ENCODE assay signal across 22 mouse cellular contexts in the genomic region with DNA sequence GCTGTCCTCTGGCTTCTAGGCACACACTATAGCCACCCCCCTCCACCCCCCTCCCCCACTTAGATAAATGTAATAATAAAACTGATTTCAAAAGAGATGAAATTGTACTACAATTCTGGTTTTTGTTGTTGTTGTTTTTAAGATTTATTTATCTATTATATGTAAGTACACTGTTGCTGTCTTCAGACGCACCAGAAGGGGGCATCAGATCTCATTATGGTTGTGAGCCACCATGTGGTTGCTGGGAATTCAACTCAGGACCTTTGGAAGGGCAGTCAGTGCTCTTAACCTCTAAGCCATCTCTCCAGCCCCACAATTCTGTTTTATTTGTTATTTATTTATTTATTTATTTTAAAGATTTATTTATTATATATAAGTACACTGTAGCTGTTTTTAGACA. TPM values are rescaled to one million over a fixed set of nuclear protein-coding genes. Genes with fewer than 3 reads are reported as not detected.
DNase-seq lines count a peak whose midpoint lies in the region; ATAC-seq and TF ChIP-seq lines count a peak whose summit lies in the region.
"Had no signal": no experiment of that assay in that cellular context is flagged by ENCODE, and none has a peak within 500 bp of the region (broad histone marks: within the 10 kb centered on the region; RNA-seq: fewer than 3 reads in every experiment).

No protein-coding gene starts in this region.

- DNase-seq in liver, postnatal 0 days = no peak
- DNase-seq in liver, embryonic 11.5 days (ENCODE audit: low spot score) = no peak
- peak; percentile 29 for DNase-seq in 416B (ENCODE audit: low read depth)
- DNase-seq in stomach, postnatal 0 days (ENCODE audit: low spot score) = no peak
- DNase-seq in right cerebral cortex, postnatal 10 days (ENCODE audit: low spot score in 2 of 2) = no peak
- DNase-seq: adrenal gland, postnatal 36 days; cerebellum, adult 9-11 months; gastrocnemius, postnatal 36 days; heart, adult 2 months; heart, postnatal 14 days; kidney, adult 11 months; liver; right cerebral cortex, postnatal 14 days had no signal

- no peak overlapping the region for H3K27ac ChIP-seq in liver, postnatal 0 days (ENCODE audit: low read depth)
- no peak overlapping the region for H3K27ac ChIP-seq in liver, embryonic 11.5 days (ENCODE audit: low read depth, low read length)
- H3K27ac ChIP-seq in stomach, postnatal 0 days (replicated peaks) = no peak overlapping the region
- H3K27ac ChIP-seq in neural tube, embryonic 15.5 days (replicated peaks) = no peak overlapping the region
- H3K27ac ChIP-seq: forebrain, embryonic 10.5 days; heart, adult 2 months; heart, embryonic 13.5 days; kidney, embryonic 15.5 days; limb, embryonic 10.5 days; lung, embryonic 15.5 days; macrophage; midbrain, embryonic 12.5 days had no signal

- TF ChIP-seq CTCF in liver, postnatal 0 days (IDR thresholded peaks at IDR 0.05; ENCODE audit: low read depth) = peak; percentile 33
- peak; percentile 32 for TF ChIP-seq CTCF in E14TG2a.4 (conservative IDR thresholded peaks at IDR 0.05; ENCODE audit: low read length)
- TF ChIP-seq CTCF in stomach, postnatal 0 days (IDR thresholded peaks at IDR 0.05; ENCODE audit: low read depth) = peak; percentile 33

- no peaks in the 10 kb centered on the region for H3K9me3 ChIP-seq in liver, postnatal 0 days (ENCODE audit: low read length)
- no peaks in the 10 kb centered on the region for H3K9me3 ChIP-seq in liver, embryonic 11.5 days (ENCODE audit: control insufficient read depth, low read length)
- H3K9me3 ChIP-seq in E14TG2a.4 (ENCODE audit: low read length) = no peaks in the 10 kb centered on the region
- H3K9me3 ChIP-seq in stomach, postnatal 0 days (ENCODE audit: control insufficient read depth, low read length) = no peaks in the 10 kb centered on the region
- no peaks in the 10 kb centered on the region for H3K9me3 ChIP-seq in neural tube, embryonic 15.5 days (replicated peaks)
- H3K9me3 ChIP-seq: forebrain, embryonic 10.5 days; heart, embryonic 13.5 days; kidney, embryonic 15.5 days; limb, embryonic 10.5 days; lung, embryonic 15.5 days; midbrain, embryonic 12.5 days had no signal

- H3K4me1 ChIP-seq in liver, postnatal 0 days (ENCODE audit: insufficient read depth) = peaks cover 5% of the 10 kb centered on the region; the same call in 1 of the 2 replicates
- no peaks in the 10 kb centered on the region for H3K4me1 ChIP-seq in liver, embryonic 11.5 days (replicated peaks; ENCODE audit: control insufficient read depth, insufficient read depth, low read length)
- peaks cover 67% of the 10 kb centered on the region for H3K4me1 ChIP-seq in E14TG2a.4 (replicated peaks; ENCODE audit: low read depth, low read length)
- H3K4me1 ChIP-seq in stomach, postnatal 0 days (replicated peaks; ENCODE audit: control insufficient read depth, insufficient read depth) = no peaks in the 10 kb centered on the region
- peaks cover 7% of the 10 kb centered on the region for H3K4me1 ChIP-seq in neural tube, embryonic 15.5 days

- H3K4me2 ChIP-seq in liver, postnatal 0 days (ENCODE audit: low read depth, low read length) = no peak overlapping the region
- no peak overlapping the region for H3K4me2 ChIP-seq in liver, embryonic 11.5 days
- H3K4me2 ChIP-seq in stomach, postnatal 0 days (replicated peaks; ENCODE audit: low read depth) = no peak overlapping the region
- H3K4me2 ChIP-seq in neural tube, embryonic 15.5 days = no peak overlapping the region
- H3K4me2 ChIP-seq: heart, embryonic 13.5 days; kidney, embryonic 15.5 days; lung, embryonic 15.5 days; midbrain, embryonic 12.5 days had no signal

- TF ChIP-seq EP300 in liver, postnatal 0 days (IDR thresholded peaks at IDR 0.05; ENCODE audit: low read depth) = no peak
- TF ChIP-seq EP300 in stomach, postnatal 0 days (optimal IDR thresholded peaks at IDR 0.05) = no peak

- no peak for ATAC-seq in liver, postnatal 0 days
- ATAC-seq in liver, embryonic 11.5 days (replicated peaks; ENCODE audit: low FRiP score) = no peak
- ATAC-seq in stomach, postnatal 0 days (ENCODE audit: low FRiP score, low TSS enrichment) = no peak
- ATAC-seq in neural tube, embryonic 15.5 days (ENCODE audit: low FRiP score) = no peak

- no peaks in the 10 kb centered on the region for H3K27me3 ChIP-seq in liver, postnatal 0 days (ENCODE audit: insufficient read depth, low read length)
- H3K27me3 ChIP-seq in liver, embryonic 11.5 days (replicated peaks; ENCODE audit: control insufficient read depth, insufficient read depth, low read length) = no peaks in the 10 kb centered on the region
- H3K27me3 ChIP-seq in E14TG2a.4 (ENCODE audit: insufficient read depth, low read length) = no peaks in the 10 kb centered on the region
- H3K27me3 ChIP-seq in stomach, postnatal 0 days (ENCODE audit: control insufficient read depth, insufficient read depth, low read length) = no peaks in the 10 kb centered on the region
- H3K27me3 ChIP-seq in neural tube, embryonic 15.5 days (replicated peaks) = no peaks in the 10 kb centered on the region
- H3K27me3 ChIP-seq: heart, embryonic 13.5 days; kidney, embryonic 15.5 days; lung, embryonic 15.5 days; midbrain, embryonic 12.5 days had no signal

- no peak overlapping the region for H3K9ac ChIP-seq in liver, postnatal 0 days (replicated peaks)
- H3K9ac ChIP-seq in liver, embryonic 11.5 days (ENCODE audit: low read depth, low read length) = no peak overlapping the region
- no peak overlapping the region for H3K9ac ChIP-seq in stomach, postnatal 0 days (ENCODE audit: low read length)
- H3K9ac ChIP-seq in neural tube, embryonic 15.5 days (replicated peaks) = no peak overlapping the region
- H3K9ac ChIP-seq: heart, embryonic 13.5 days; kidney, embryonic 15.5 days; lung, embryonic 15.5 days; midbrain, embryonic 12.5 days had no signal

- no peak overlapping the region for H3K4me3 ChIP-seq in liver, postnatal 0 days (ENCODE audit: low read depth, low read length)
- no peak overlapping the region for H3K4me3 ChIP-seq in liver, embryonic 11.5 days (ENCODE audit: low read depth, low read length)
- no peak overlapping the region for H3K4me3 ChIP-seq in E14TG2a.4 (replicated peaks; ENCODE audit: low read length)
- H3K4me3 ChIP-seq in stomach, postnatal 0 days (ENCODE audit: low read depth, low read length) = no peak overlapping the region
- H3K4me3 ChIP-seq in neural tube, embryonic 15.5 days (replicated peaks) = no peak overlapping the region
- H3K4me3 ChIP-seq: forebrain, embryonic 10.5 days; heart, adult 2 months; heart, embryonic 13.5 days; kidney, embryonic 15.5 days; limb, embryonic 10.5 days; lung, embryonic 15.5 days; midbrain, embryonic 12.5 days had no signal

- H3K36me3 ChIP-seq in liver, postnatal 0 days (replicated peaks; ENCODE audit: insufficient read depth, low read length) = peaks cover 19% of the 10 kb centered on the region
- H3K36me3 ChIP-seq in liver, embryonic 11.5 days (ENCODE audit: control insufficient read depth, insufficient read depth, low read length) = peaks cover 16% of the 10 kb centered on the region
- peaks cover 54% of the 10 kb centered on the region for H3K36me3 ChIP-seq in E14TG2a.4 (ENCODE audit: insufficient read depth, low read length)
- H3K36me3 ChIP-seq in stomach, postnatal 0 days (ENCODE audit: control insufficient read depth, insufficient read depth, low read length) = no peaks in the 10 kb centered on the region; the same call in 1 of the 2 replicates
- peaks cover 23% of the 10 kb centered on the region for H3K36me3 ChIP-seq in neural tube, embryonic 15.5 days

- WGBS in liver, postnatal 0 days (ENCODE audit: insufficient replicate concordance) = 73% methylated on average over 1 of the region's 1 CpGs
- WGBS in liver, embryonic 11.5 days = 85% methylated on average over 1 of the region's 1 CpGs
- WGBS in stomach, postnatal 0 days = 84% methylated on average over 1 of the region's 1 CpGs
- 64% methylated on average over 1 of the region's 1 CpGs for WGBS in neural tube, embryonic 15.5 days

RNA-seq across cellular contexts. Expression of gene Ran, which starts 6.8 kb away (rescaled TPM):
- polyA plus RNA-seq in liver, postnatal 0 days (2015; fragmentation: Nextera tagmentation; extraction: Ambion mirVana) = 183 and 206 TPM in 2 replicates
- 878 and 928 TPM in 2 replicates for polyA plus RNA-seq in liver, embryonic 11.5 days (2014; fragmentation: Nextera tagmentation; extraction: Ambion mirVana)
- 226 and 257 TPM in 2 replicates for polyA plus RNA-seq in stomach, postnatal 0 days (2015; fragmentation: Nextera tagmentation; extraction: Ambion mirVana)
- 311 and 368 TPM in 2 replicates for polyA plus RNA-seq in neural tube, embryonic 15.5 days (2015; fragmentation: Nextera tagmentation; extraction: Ambion mirVana)

RNA-seq across cellular contexts. Expression of gene Stx2, which starts 18.3 kb away (rescaled TPM):
- polyA plus RNA-seq in liver, postnatal 0 days (2015; fragmentation: Nextera tagmentation; extraction: Ambion mirVana) = 30.9 and 35.6 TPM in 2 replicates
- 87.3 and 98.4 TPM in 2 replicates for polyA plus RNA-seq in liver, embryonic 11.5 days (2014; fragmentation: Nextera tagmentation; extraction: Ambion mirVana)
- polyA plus RNA-seq in stomach, postnatal 0 days (2015; fragmentation: Nextera tagmentation; extraction: Ambion mirVana) = 10.4 and 10.9 TPM in 2 replicates
- polyA plus RNA-seq in neural tube, embryonic 15.5 days (2015; fragmentation: Nextera tagmentation; extraction: Ambion mirVana) = 20.1 and 20.5 TPM in 2 replicates
